Mouse (Mus musculus) heart, embryonic 16.5 days (tissue): Measurements from ENCODE around the gene Impdh2. TPM values are rescaled to one million over a fixed set of nuclear protein-coding genes. Genes with fewer than 3 reads are reported as not detected.

Experiments used
- microRNA counts: library from miRNA; unstranded; fragments of <30 nt; microRNA quantifications from one replicate; lab custom pipeline; 2016
- microRNA-seq: library from miRNA; unstranded; fragments of <30 nt; microRNA quantifications from one replicate; pipeline ENCODE4, GENCODE M21; 2017
- polyA plus RNA-seq: library from polyadenylated mRNA; unstranded; fragments of >200 nt; fragmentation: Nextera tagmentation; extraction: Ambion mirVana; gene quantifications from 2 replicates; pipeline ENCODE4 v1.2.1, GENCODE M21; 2015

The Impdh2 gene
- polyA plus RNA-seq, 1 experiment from 2014 or later: 91.7 TPM

MicroRNAs within 50 kb of the gene (microRNA counts, 519-probe panel; counts per million panel counts)
- microRNA mmu-miR-191 (lab: Ali Mortazavi, UCI) (2,699 counts per million, percentile 70 among the panel's probes with 10 or more counts), microRNA mmu-miR-425 (lab: Ali Mortazavi, UCI) (2,619 counts per million, percentile 65 among the panel's probes with 10 or more counts)

Small RNAs within 50 kb of the gene (microRNA-seq; reads per million reads assigned to microRNA genes)
- gene Gm24083: not detected
- gene Mir191: not detected
- 2,015 reads per million, percentile 84 among the genes with 10 or more reads in this experiment for gene Mir425

Other genes starting within 250 kb of the Impdh2 start
- 647 and 680 TPM in 2 replicates for gene Gpx1, start 221.4 kb upstream of the Impdh2 start, polyA plus RNA-seq
- 83.6 and 84.2 TPM in 2 replicates for gene Usp4, start 212.4 kb upstream of the Impdh2 start, polyA plus RNA-seq
- gene 1700102P08Rik, start 167.5 kb upstream of the Impdh2 start, polyA plus RNA-seq: 0.14 and 0.42 TPM in 2 replicates
- gene Ccdc36, start 131.8 kb upstream of the Impdh2 start, polyA plus RNA-seq: 0.45 and 0.71 TPM in 2 replicates
- gene BC048562, start 123.8 kb upstream of the Impdh2 start, polyA plus RNA-seq: not detected in 2 replicates
- 39.8 and 44.3 TPM in 2 replicates for gene Ccdc71, start 99.8 kb upstream of the Impdh2 start, polyA plus RNA-seq
- gene Klhdc8b, start 98.7 kb upstream of the Impdh2 start, polyA plus RNA-seq: 103 and 110 TPM in 2 replicates
- 67.1 and 77.7 TPM in 2 replicates for gene Lamb2, start 80.5 kb upstream of the Impdh2 start, polyA plus RNA-seq
- gene Usp19, start 69.7 kb upstream of the Impdh2 start, polyA plus RNA-seq: 60.1 and 63.5 TPM in 2 replicates
- 70.4 and 83.2 TPM in 2 replicates for gene Qars, start 52.6 kb upstream of the Impdh2 start, polyA plus RNA-seq
- 82.2 and 82.5 TPM in 2 replicates for gene Qrich1, start 43.5 kb upstream of the Impdh2 start, polyA plus RNA-seq
- gene Ndufaf3, start 7.1 kb downstream of the Impdh2 start, polyA plus RNA-seq: 63.7 and 65.9 TPM in 2 replicates
- gene Dalrd3, start 9.6 kb downstream of the Impdh2 start, polyA plus RNA-seq: 83.3 and 83.6 TPM in 2 replicates
- gene Wdr6, start 18.5 kb downstream of the Impdh2 start, polyA plus RNA-seq: 48.3 and 61.0 TPM in 2 replicates
- gene P4htm, start 37.4 kb downstream of the Impdh2 start, polyA plus RNA-seq: 20.1 and 22.0 TPM in 2 replicates
- gene Arih2, start 89.1 kb downstream of the Impdh2 start, polyA plus RNA-seq: 45.6 and 46.9 TPM in 2 replicates
- gene Slc25a20, start 101.8 kb downstream of the Impdh2 start, polyA plus RNA-seq: 88.0 and 91.4 TPM in 2 replicates
- 21.3 and 25.5 TPM in 2 replicates for gene Prkar2a, start 129.0 kb downstream of the Impdh2 start, polyA plus RNA-seq
- gene Ip6k2, start 223.5 kb downstream of the Impdh2 start, polyA plus RNA-seq: 27.2 and 31.0 TPM in 2 replicates
- gene Nckipsd, start 248.1 kb downstream of the Impdh2 start, polyA plus RNA-seq: 10.0 and 14.5 TPM in 2 replicates